Mouse (Mus musculus) cerebellum, adult 2 months (tissue): ENCODE results near the gene Ssh1.

ENCODE experiments used
- CTCF ChIP-seq: fragments of 200-500 bp; IDR thresholded peaks from 2 replicates; pipeline ENCODE4 v1.5.1; 2011; ENCODE audit warnings: low read depth, mild to moderate bottlenecking, control low read depth, low read length, moderate library complexity, borderline replicate concordance; ENCODE audit not compliant: insufficient read depth
- POLR2A ChIP-seq: fragments of 200-500 bp; IDR thresholded peaks from 2 replicates; pipeline ENCODE4 v1.6.1; 2011; ENCODE audit warnings: low read length, control low read depth, borderline replicate concordance; ENCODE audit not compliant: insufficient read depth

GRCm38 (mm10) chr5:113943328-113943727 lies 50.4 kb downstream of the Ssh1 start:
- no peak for TF ChIP-seq POLR2A
- TF ChIP-seq CTCF = no peak
